Mouse (Mus musculus): ENCODE measurements around the gene Dnah1. TPM values are rescaled to one million over a fixed set of nuclear protein-coding genes. Genes with fewer than 3 reads are reported as not detected.

Gene Dnah1
- polyA plus RNA-seq (2014; fragmentation: Illumina TruSeq; extraction: RNeasy Lipid Tissue Mini Kit (QIAGEN cat#74804); ENCODE audit: low read depth, low replicate concordance) = not detected

GRCm38 (mm10) chr14:31323849-31324792, at the start of gene Dnah1:
TSS of gene Dnah1 (minus strand) at chr14:31323896.

GRCm38 (mm10) chr14:31336369-31337155, 12.9 kb upstream of the Dnah1 start, which contains the start of gene Capn7:
TSS of gene Capn7 (plus strand) at chr14:31336638.

GRCm38 (mm10) chr14:31251084-31251604, 72.6 kb downstream of the Dnah1 start, which contains the start of the genes Phf7 and Bap1:
TSS of gene Phf7 (minus strand) at chr14:31251317.
TSS of gene Bap1 (plus strand) at chr14:31251450.

GRCm38 (mm10) chr14:31217666-31218065, 106.0 kb downstream of the Dnah1 start, which contains the start of gene Sema3g:
TSS of gene Sema3g (plus strand) at chr14:31217860.

GRCm38 (mm10) chr14:31216846-31217245, 106.8 kb downstream of the Dnah1 start, which contains the start of gene Nisch:
TSS of gene Nisch (minus strand) at chr14:31216946.

Other genes starting within 250 kb of the Dnah1 start
- 5.5 TPM for gene Smim4, start 194.9 kb downstream of the Dnah1 start, polyA plus RNA-seq (2014; fragmentation: Illumina TruSeq; extraction: RNeasy Lipid Tissue Mini Kit (QIAGEN cat#74804); ENCODE audit: low read depth, low replicate concordance)
- not detected for gene Nt5dc2, start 192.8 kb downstream of the Dnah1 start, polyA plus RNA-seq (2014; fragmentation: Illumina TruSeq; extraction: RNeasy Lipid Tissue Mini Kit (QIAGEN cat#74804); ENCODE audit: low read depth, low replicate concordance)
- 10.0 TPM for gene Stab1, start 155.3 kb downstream of the Dnah1 start, polyA plus RNA-seq (2014; fragmentation: Illumina TruSeq; extraction: RNeasy Lipid Tissue Mini Kit (QIAGEN cat#74804); ENCODE audit: low read depth, low replicate concordance)
- gene Tnnc1, start 115.6 kb downstream of the Dnah1 start, polyA plus RNA-seq (2014; fragmentation: Illumina TruSeq; extraction: RNeasy Lipid Tissue Mini Kit (QIAGEN cat#74804); ENCODE audit: low read depth, low replicate concordance) = 0.87 TPM
- gene Nisch, start 107.0 kb downstream of the Dnah1 start, polyA plus RNA-seq (2014; fragmentation: Illumina TruSeq; extraction: RNeasy Lipid Tissue Mini Kit (QIAGEN cat#74804); ENCODE audit: low read depth, low replicate concordance) = 33.3 TPM
- not detected for gene Sema3g, start 106.0 kb downstream of the Dnah1 start, polyA plus RNA-seq (2014; fragmentation: Illumina TruSeq; extraction: RNeasy Lipid Tissue Mini Kit (QIAGEN cat#74804); ENCODE audit: low read depth, low replicate concordance)
- 9.4 TPM for gene Phf7, start 72.6 kb downstream of the Dnah1 start, polyA plus RNA-seq (2014; fragmentation: Illumina TruSeq; extraction: RNeasy Lipid Tissue Mini Kit (QIAGEN cat#74804); ENCODE audit: low read depth, low replicate concordance)
- gene Bap1, start 72.4 kb downstream of the Dnah1 start, polyA plus RNA-seq (2014; fragmentation: Illumina TruSeq; extraction: RNeasy Lipid Tissue Mini Kit (QIAGEN cat#74804); ENCODE audit: low read depth, low replicate concordance) = 4.4 TPM
- 53.0 TPM for gene Capn7, start 12.7 kb upstream of the Dnah1 start, polyA plus RNA-seq (2014; fragmentation: Illumina TruSeq; extraction: RNeasy Lipid Tissue Mini Kit (QIAGEN cat#74804); ENCODE audit: low read depth, low replicate concordance)
- gene Sh3bp5, start 112.2 kb upstream of the Dnah1 start, polyA plus RNA-seq (2014; fragmentation: Illumina TruSeq; extraction: RNeasy Lipid Tissue Mini Kit (QIAGEN cat#74804); ENCODE audit: low read depth, low replicate concordance) = 53.7 TPM
- 35.4 TPM for gene Eaf1, start 170.5 kb upstream of the Dnah1 start, polyA plus RNA-seq (2014; fragmentation: Illumina TruSeq; extraction: RNeasy Lipid Tissue Mini Kit (QIAGEN cat#74804); ENCODE audit: low read depth, low replicate concordance)
- 26.8 TPM for gene Mettl6, start 171.1 kb upstream of the Dnah1 start, polyA plus RNA-seq (2014; fragmentation: Illumina TruSeq; extraction: RNeasy Lipid Tissue Mini Kit (QIAGEN cat#74804); ENCODE audit: low read depth, low replicate concordance)